Mouse (Mus musculus) neural tube, embryonic 15.5 days (tissue): ENCODE measurements around the gene Gtf3c4. TPM values are rescaled to one million over a fixed set of nuclear protein-coding genes. Genes with fewer than 3 reads are reported as not detected.
A peak's percentile ranks its signal among the peaks of the same experiment; 100 is the strongest.

Source experiments
- ATAC-seq: fragments of 200-750 bp; cut with Nextera tagmentation; 2 replicates; pipeline ENCODE4 v1.8.0; 2017; ENCODE audit warnings: mild to moderate bottlenecking, moderate TSS enrichment, moderate library complexity; ENCODE audit not compliant: low FRiP score
- H3K27ac ChIP-seq: fragments of 300-500 bp; sonication (generic); replicated peaks from 2 replicates; pipeline ENCODE4 v1.5.1; 2015; ENCODE audit warnings: mild to moderate bottlenecking, inconsistent platforms
- H3K27me3 ChIP-seq: fragments of 300-500 bp; sonication (generic); replicated peaks from 2 replicates; pipeline ENCODE4 v1.6.1; 2015; ENCODE audit warnings: inconsistent platforms
- H3K36me3 ChIP-seq: fragments of 300-500 bp; sonication (generic); 2 replicates; pipeline ENCODE4 v1.6.1; 2015; ENCODE audit warnings: inconsistent platforms
- H3K4me1 ChIP-seq: fragments of 300-500 bp; sonication (generic); 2 replicates; pipeline ENCODE4 v1.6.1; 2015; ENCODE audit warnings: inconsistent platforms
- H3K4me2 ChIP-seq: fragments of 300-500 bp; sonication (generic); 2 replicates; pipeline ENCODE4 v1.6.1; 2015; ENCODE audit warnings: inconsistent platforms, mild to moderate bottlenecking, moderate library complexity
- H3K4me3 ChIP-seq: fragments of 300-500 bp; sonication (generic); replicated peaks from 2 replicates; pipeline ENCODE4 v1.5.1; 2015; ENCODE audit warnings: mild to moderate bottlenecking, inconsistent platforms
- H3K9ac ChIP-seq: fragments of 300-500 bp; sonication (generic); replicated peaks from 2 replicates; pipeline ENCODE4 v1.6.1; 2015; ENCODE audit warnings: mild to moderate bottlenecking, inconsistent platforms
- H3K9me3 ChIP-seq: fragments of 300-500 bp; sonication (generic); replicated peaks from 2 replicates; pipeline ENCODE4 v1.6.1; 2016; ENCODE audit warnings: inconsistent platforms
- WGBS: fragments of 180-500 bp; shearing (Covaris S2); methylation state at CpG from one replicate; pipeline ENCODE4 v1.1.7; 2015; ENCODE audit warnings: mixed read lengths; 5-methylcytosine and 5-hydroxymethylcytosine counted together
- polyA plus RNA-seq: library from polyadenylated mRNA; unstranded; fragments of >200 nt; fragmentation: Nextera tagmentation; extraction: Ambion mirVana; gene quantifications from 2 replicates; pipeline ENCODE4 v1.2.1, GENCODE M21; 2015

Gtf3c4 gene
- polyA plus RNA-seq, result 14.2 and 14.4 TPM in 2 replicates

- peaks cover 62% of the 10 kb centered on the region for H3K4me1 ChIP-seq
- WGBS, result under 1% methylated on average over 63 of the region's 63 CpGs
These were observed at the start of gene Gtf3c4, which contains the start of gene Ddx31 for GRCm38 (mm10) chr2:28840222-28840951. Gtf3c4 (minus strand) TSS chr2:28840360. Ddx31 (plus strand) TSS chr2:28840406.

DNA sequence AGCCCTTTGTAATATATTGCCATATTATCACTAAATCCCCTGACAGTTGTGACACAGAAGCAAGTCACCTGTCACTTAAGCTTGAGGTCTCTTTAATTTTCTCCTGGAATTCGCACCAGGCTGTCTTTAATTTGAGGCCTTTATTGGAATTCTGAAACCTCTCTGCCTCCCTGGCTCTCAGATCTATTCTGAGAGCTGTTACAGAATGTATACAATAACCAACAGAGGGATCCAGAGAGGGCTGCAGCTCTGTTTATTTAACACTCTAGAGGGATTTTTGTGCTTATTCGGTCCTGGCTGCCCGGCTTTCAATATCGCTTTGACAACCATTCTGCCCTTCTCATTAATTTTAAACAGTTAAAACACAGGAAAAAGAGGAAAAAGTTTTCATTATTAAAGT, 44.8 kb upstream of the Gtf3c4 start:
- H3K27ac ChIP-seq, result no peak overlapping the region
- H3K4me2 ChIP-seq, result no peak overlapping the region
- no peak for ATAC-seq
- H3K27me3 ChIP-seq, result no peaks in the 10 kb centered on the region
- 75% methylated on average over 4 of the region's 4 CpGs for WGBS
- no peaks in the 10 kb centered on the region for H3K9me3 ChIP-seq
- H3K9ac ChIP-seq, result no peak overlapping the region
- H3K36me3 ChIP-seq, result peaks cover 47% of the 10 kb centered on the region
- H3K4me3 ChIP-seq, result no peak overlapping the region
- 0 out of 2 replicates have a peak, but pooled peaks cover 3% of the 10 kb centered on the region for H3K4me1 ChIP-seq

More at GRCm38 (mm10) chr2:28840222-28840951, at the start of gene Gtf3c4, which contains the start of gene Ddx31:
- H3K9me3 ChIP-seq, result no peaks in the 10 kb centered on the region
- peak; percentile 97 for ATAC-seq
- H3K4me3 ChIP-seq, result peak within 1 kb of the TSS; percentile 77
- no peaks in the 10 kb centered on the region for H3K27me3 ChIP-seq
- peak within 1 kb of the TSS; percentile 91 for H3K27ac ChIP-seq
- peak within 1 kb of the TSS; percentile 85 for H3K9ac ChIP-seq
- peak within 1 kb of the TSS; percentile 84 for H3K4me2 ChIP-seq
- peaks cover 4% of the 10 kb centered on the region for H3K36me3 ChIP-seq

DNA sequence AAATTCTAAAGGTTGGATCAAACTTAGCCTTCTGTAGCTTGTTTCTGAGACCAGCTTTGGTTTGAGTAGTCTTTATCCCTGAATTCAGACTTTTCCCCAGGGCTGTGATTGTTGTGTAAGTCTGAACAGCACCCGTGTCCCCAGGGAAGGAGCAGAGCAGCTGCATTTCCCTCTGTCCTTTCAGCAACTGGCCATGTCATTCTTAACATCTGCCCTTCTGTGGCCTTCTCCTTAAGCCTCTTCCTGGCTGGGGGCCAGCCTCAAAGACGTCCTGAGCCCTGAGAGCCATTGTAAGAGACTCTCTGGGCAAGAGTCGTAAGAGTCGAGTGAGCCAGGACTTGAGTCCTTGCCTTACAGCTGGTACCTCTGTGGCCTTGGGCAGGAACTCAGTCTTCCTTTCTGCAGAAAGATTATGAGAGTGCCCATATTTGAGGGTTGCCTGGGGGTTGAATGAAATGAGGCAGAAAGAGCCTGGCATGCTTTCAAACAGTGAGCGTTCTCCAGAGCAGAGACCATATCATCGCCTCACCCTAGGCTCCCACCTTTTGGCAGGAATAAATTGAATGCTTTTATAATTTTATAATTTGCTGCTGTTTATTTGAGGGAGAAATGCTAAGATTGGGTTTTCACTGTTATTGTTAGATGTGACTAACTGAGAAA, 42.8 kb upstream of the Gtf3c4 start:
- 58% methylated on average over 6 of the region's 6 CpGs for WGBS
- H3K36me3 ChIP-seq, result peaks cover 33% of the 10 kb centered on the region
- no peak overlapping the region for H3K27ac ChIP-seq

DNA sequence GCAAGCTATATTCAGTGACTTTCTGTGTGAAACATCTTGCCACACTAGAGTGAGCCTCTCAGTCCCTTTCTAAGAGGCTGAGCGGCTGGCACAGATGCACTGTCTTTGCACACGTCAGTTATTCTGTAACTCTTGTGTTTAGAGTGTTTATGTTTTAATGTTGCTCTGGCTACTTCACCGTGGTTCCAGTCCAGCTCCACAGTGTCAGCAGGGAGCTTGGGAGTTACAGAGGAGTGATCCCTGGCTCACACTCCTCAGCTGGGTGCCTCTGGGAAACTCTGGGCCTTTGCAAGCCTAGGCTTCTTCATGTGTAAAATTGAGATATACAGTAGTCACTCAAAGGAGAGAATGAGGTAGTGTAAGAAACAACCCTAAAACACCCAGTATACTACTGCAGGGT, 41.9 kb upstream of the Gtf3c4 start:
- no peak overlapping the region for H3K9ac ChIP-seq
- H3K4me1 ChIP-seq, result 0 out of 2 replicates have a peak, but pooled peaks cover 3% of the 10 kb centered on the region
- H3K27me3 ChIP-seq, result no peaks in the 10 kb centered on the region
- peaks cover 34% of the 10 kb centered on the region for H3K36me3 ChIP-seq
- ATAC-seq, result no peak
- H3K4me2 ChIP-seq, result no peak overlapping the region
- no peaks in the 10 kb centered on the region for H3K9me3 ChIP-seq
- no peak overlapping the region for H3K27ac ChIP-seq
- no peak overlapping the region for H3K4me3 ChIP-seq
- WGBS, result 89% methylated on average over 3 of the region's 3 CpGs

More for the DNA sequence above, 42.8 kb upstream of the Gtf3c4 start:
- Histone ChIP-seq H3K9me3 (no peaks in the 10 kb centered on the region), H3K4me1 (0 out of 2 replicates have a peak, but pooled peaks cover 3% of the 10 kb centered on the region), H3K9ac (no peak overlapping the region), H3K4me3 (no peak overlapping the region), H3K27me3 (no peaks in the 10 kb centered on the region), H3K4me2 (no peak overlapping the region)
- ATAC-seq, result no peak

GRCm38 (mm10) chr2:28881275-28881674, 41.1 kb upstream of the Gtf3c4 start:
- H3K4me3 ChIP-seq, result no peak overlapping the region
- peaks cover 37% of the 10 kb centered on the region for H3K36me3 ChIP-seq
- 0 out of 2 replicates have a peak, but pooled peaks cover 3% of the 10 kb centered on the region for H3K4me1 ChIP-seq
- H3K27ac ChIP-seq, result no peak overlapping the region
- no peaks in the 10 kb centered on the region for H3K27me3 ChIP-seq
- no peak for ATAC-seq
- WGBS, result 88% methylated on average over 3 of the region's 3 CpGs
- H3K9ac ChIP-seq, result no peak overlapping the region
- H3K4me2 ChIP-seq, result no peak overlapping the region
- H3K9me3 ChIP-seq, result no peaks in the 10 kb centered on the region

DNA sequence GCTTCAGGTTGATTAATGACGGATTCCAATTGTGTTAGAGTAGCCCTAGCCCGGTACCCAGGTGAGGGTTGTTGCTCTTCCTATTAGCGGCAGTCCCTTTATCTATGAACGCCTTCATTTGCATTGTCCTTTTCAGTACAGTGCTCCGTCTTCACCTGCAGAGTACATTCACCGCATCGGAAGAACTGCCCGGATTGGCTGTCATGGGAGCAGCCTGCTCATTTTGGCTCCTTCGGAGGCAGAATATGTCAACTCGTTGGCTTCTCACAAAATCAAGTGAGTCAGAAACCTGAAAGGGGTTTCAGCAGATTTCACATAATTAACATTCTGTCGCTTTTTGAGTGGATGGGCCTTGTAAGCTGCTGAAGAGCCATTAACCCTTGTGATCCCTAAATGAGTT, 35.4 kb upstream of the Gtf3c4 start:
- no peak for ATAC-seq
- no peak overlapping the region for H3K9ac ChIP-seq
- H3K9me3 ChIP-seq, result no peaks in the 10 kb centered on the region
- no peak overlapping the region for H3K4me3 ChIP-seq
- H3K4me2 ChIP-seq, result no peak overlapping the region
- H3K4me1 ChIP-seq, result no peaks in the 10 kb centered on the region
- H3K36me3 ChIP-seq, result peaks cover 38% of the 10 kb centered on the region
- H3K27ac ChIP-seq, result no peak overlapping the region
- WGBS, result 89% methylated on average over 11 of the region's 11 CpGs
- H3K27me3 ChIP-seq, result no peaks in the 10 kb centered on the region

- peaks cover 42% of the 10 kb centered on the region for H3K36me3 ChIP-seq
- no peaks in the 10 kb centered on the region for H3K9me3 ChIP-seq
- no peak overlapping the region for H3K27ac ChIP-seq
- no peak overlapping the region for H3K9ac ChIP-seq
- no peak overlapping the region for H3K4me3 ChIP-seq
- no peak for ATAC-seq
- no peaks in the 10 kb centered on the region for H3K27me3 ChIP-seq
- 62% methylated on average over 7 of the region's 7 CpGs for WGBS
- H3K4me1 ChIP-seq, result no peaks in the 10 kb centered on the region
- H3K4me2 ChIP-seq, result no peak overlapping the region
These were observed 27.3 kb upstream of the Gtf3c4 start for GRCm38 (mm10) chr2:28867495-28867894.

- Histone ChIP-seq H3K4me1 (no peaks in the 10 kb centered on the region), H3K27ac (no peak overlapping the region), H3K27me3 (no peaks in the 10 kb centered on the region), H3K9me3 (no peaks in the 10 kb centered on the region), H3K36me3 (peaks cover 74% of the 10 kb centered on the region), H3K4me3 (no peak overlapping the region), H3K4me2 (no peak overlapping the region), H3K9ac (no peak overlapping the region)
- ATAC-seq, result no peak
These were observed 23.7 kb upstream of the Gtf3c4 start for GRCm38 (mm10) chr2:28863857-28864256.

DNA sequence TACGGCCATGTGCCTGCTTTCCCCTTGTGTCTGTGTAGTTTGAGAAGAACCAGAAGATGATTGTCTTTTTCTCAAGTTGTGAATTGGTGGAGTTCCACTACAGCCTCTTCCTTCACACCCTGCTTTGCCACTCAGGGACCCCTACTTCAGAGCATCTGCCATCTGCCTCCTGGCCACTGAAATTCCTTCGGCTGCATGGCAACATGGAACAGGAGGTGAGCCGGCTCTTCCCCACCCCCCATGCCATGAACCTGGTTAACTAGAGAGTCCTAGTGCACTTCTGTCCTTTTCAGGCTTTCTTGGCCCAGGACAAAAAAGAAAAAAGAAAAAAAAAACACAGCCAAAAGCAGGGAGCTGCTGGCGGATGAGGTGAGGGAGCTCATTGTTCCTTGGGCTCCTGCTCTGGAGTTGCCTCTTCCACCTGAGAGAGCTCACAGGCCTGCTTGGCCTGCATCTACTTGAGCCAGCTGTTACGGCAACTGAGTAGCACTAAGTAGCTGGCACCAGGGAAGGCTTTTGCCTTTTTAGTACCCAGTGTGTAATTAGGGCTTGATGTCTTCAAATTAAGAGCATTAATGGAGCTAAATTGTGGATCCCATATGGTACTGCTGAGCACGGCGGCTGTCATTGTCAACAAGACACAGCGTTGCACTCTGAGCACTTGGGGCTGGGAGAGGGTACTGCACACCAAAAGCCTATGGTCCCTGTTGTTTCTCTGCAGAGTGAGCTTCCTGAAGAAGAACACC, 20.7 kb upstream of the Gtf3c4 start:
- no peaks in the 10 kb centered on the region for H3K9me3 ChIP-seq
- WGBS, result 77% methylated on average over 8 of the region's 8 CpGs
- H3K9ac ChIP-seq, result no peak overlapping the region
- ATAC-seq, result no peak
- no peaks in the 10 kb centered on the region for H3K4me1 ChIP-seq
- H3K27ac ChIP-seq, result no peak overlapping the region
- no peaks in the 10 kb centered on the region for H3K27me3 ChIP-seq
- peaks cover 78% of the 10 kb centered on the region for H3K36me3 ChIP-seq
- no peak overlapping the region for H3K4me3 ChIP-seq
- no peak overlapping the region for H3K4me2 ChIP-seq

DNA sequence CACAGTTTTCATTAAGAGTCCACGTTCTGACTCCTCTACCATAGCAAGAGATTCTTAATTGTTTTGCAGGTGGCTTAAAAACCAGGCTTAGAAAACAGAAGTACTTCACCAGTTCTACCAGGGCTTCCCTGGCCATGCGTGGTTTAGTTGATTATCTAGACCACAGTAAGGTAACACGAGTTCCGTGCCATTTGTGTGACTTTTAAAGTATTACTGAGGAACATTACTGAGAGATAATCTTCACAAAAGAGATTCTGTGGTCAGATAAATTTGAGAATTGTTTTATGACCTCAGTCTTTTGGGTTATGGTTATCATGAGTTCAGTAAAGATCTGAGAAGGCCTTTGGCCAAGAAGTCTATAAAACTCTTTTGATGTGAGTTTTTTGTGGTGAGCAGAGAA, 19.1 kb upstream of the Gtf3c4 start:
- 92% methylated on average over 4 of the region's 4 CpGs for WGBS
- Histone ChIP-seq H3K27me3 (no peaks in the 10 kb centered on the region), H3K9me3 (no peaks in the 10 kb centered on the region), H3K4me1 (no peaks in the 10 kb centered on the region), H3K4me2 (no peak overlapping the region), H3K9ac (no peak overlapping the region), H3K27ac (no peak overlapping the region), H3K36me3 (peaks cover 71% of the 10 kb centered on the region), H3K4me3 (no peak overlapping the region)
- no peak for ATAC-seq

GRCm38 (mm10) chr2:28855773-28856172, 15.6 kb upstream of the Gtf3c4 start:
- WGBS, result 97% methylated on average over 2 of the region's 2 CpGs
- Histone ChIP-seq H3K27ac (no peak overlapping the region), H3K4me3 (no peak overlapping the region), H3K9me3 (no peaks in the 10 kb centered on the region), H3K4me1 (no peaks in the 10 kb centered on the region), H3K9ac (no peak overlapping the region), H3K36me3 (peaks cover 47% of the 10 kb centered on the region), H3K27me3 (no peaks in the 10 kb centered on the region), H3K4me2 (no peak overlapping the region)
- no peak for ATAC-seq
